Mouse (Mus musculus) spleen, adult 10 weeks (tissue): ENCODE data around the gene Vopp1. TPM values are rescaled to one million over a fixed set of nuclear protein-coding genes. Genes with fewer than 3 reads are reported as not detected.

Experiments used
- polyA plus RNA-seq: library from polyadenylated mRNA; stranded (reverse); fragments of 350-450 nt; fragmentation: Illumina TruSeq; extraction: RNeasy Lipid Tissue Mini Kit (QIAGEN cat#74804); gene quantifications from one replicate; pipeline ENCODE4 v1.2.3, GENCODE M21; 2015; ENCODE audit warnings: low replicate concordance; ENCODE audit not compliant: insufficient read depth

The Vopp1 gene
- polyA plus RNA-seq, result 49.1 TPM

DNA sequence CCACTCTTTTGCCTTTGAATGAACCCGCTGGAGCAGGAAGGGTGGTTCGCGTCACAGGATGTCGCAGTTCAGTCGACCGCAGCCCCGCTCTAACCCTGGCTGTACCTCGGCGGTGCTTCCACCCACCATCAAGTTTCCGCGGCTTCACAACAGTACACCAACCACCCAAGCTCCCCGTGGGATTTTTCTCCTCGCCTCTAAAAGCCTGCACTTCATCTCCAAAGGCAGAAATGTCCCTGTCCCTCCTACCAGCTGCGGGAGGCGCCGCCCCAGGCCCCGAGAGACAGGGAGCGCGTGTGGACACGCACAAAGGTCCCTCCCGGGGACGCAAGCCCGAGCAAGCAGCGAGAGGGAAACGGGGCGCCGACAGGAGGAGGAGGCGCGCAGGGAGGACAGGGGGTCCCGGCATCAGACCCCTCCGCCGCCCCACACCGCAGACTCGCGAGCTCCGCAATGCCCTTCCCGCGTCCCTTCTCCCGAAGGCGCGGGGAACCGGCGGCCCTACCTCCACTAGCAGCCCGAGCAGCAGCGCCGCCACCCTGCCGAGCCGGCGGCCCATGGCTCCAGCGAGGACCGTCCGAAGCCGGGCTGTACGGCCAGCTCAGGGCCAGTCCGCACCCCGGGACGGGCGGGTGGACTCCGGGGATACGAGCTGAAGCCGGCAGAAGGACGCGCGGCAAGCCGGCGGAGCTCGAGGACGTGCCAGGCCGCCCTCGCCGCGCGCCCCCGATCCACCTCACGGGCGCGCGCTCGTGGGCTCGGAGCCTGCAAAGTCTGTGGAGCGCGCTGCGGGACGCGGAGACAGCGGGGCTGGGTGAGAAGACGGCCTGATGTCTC, at the start of gene Vopp1:
Vopp1 (minus strand) TSS at position 738 of the 837 bp plus-strand sequence.

GRCm38 (mm10) chr6:57850286-57850685, 25.3 kb upstream of the Vopp1 start, which contains the start of gene Vmn1r21:
Gene Vmn1r21, minus strand, starts transcription at chr6:57850343.

DNA sequence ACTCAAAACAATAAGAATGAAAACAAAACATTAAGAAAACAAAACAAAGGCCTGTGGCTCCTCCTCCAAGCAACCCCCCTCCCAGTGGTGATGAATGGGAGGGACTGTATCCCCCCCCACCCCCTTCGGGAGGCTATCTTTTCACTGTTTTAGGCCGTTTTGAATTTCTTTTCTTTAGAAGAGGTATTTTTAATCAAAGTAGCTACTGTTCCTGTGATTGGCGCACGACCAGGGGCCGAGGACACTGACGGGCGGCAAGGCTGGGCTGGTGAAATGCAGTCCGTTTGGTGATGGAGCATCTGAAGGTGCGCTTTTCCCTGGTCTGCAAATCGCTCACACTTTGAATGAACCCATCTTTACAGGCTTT, 122.6 kb downstream of the Vopp1 start, which contains the start of gene Lancl2:
Lancl2 (plus strand) TSS at position 165 of the 367 bp plus-strand sequence.

GRCm38 (mm10) chr6:57691467-57692261, 133.3 kb downstream of the Vopp1 start, which contains the start of gene Pyurf:
Gene Pyurf, minus strand, starts transcription at chr6:57692078.

Other genes starting within 250 kb of the Vopp1 start
- gene Herc6, start 244.2 kb downstream of the Vopp1 start, polyA plus RNA-seq, result 42.4 TPM
- 11.3 TPM for gene Pyurf, start 133.1 kb downstream of the Vopp1 start, polyA plus RNA-seq
- gene Lancl2, start 122.6 kb downstream of the Vopp1 start, polyA plus RNA-seq, result 14.4 TPM
- not detected for gene Vmn1r21, start 25.2 kb upstream of the Vopp1 start, polyA plus RNA-seq
- gene Vmn1r22, start 82.9 kb upstream of the Vopp1 start, polyA plus RNA-seq, result not detected
- gene Vmn1r23, start 101.7 kb upstream of the Vopp1 start, polyA plus RNA-seq, result not detected
- gene Vmn1r24, start 136.3 kb upstream of the Vopp1 start, polyA plus RNA-seq, result not detected
- gene Vmn1r25, start 155.7 kb upstream of the Vopp1 start, polyA plus RNA-seq, result not detected
- not detected for gene Vmn1r26, start 190.0 kb upstream of the Vopp1 start, polyA plus RNA-seq